Mouse (Mus musculus): Measurements from ENCODE around the gene Hnrnph2. TPM values are rescaled to one million over a fixed set of nuclear protein-coding genes. Genes with fewer than 3 reads are reported as not detected.

Gene Hnrnph2
- total RNA-seq, 4 experiments from 2014 or later = 97.9 to 112 (median 105) TPM

DNA sequence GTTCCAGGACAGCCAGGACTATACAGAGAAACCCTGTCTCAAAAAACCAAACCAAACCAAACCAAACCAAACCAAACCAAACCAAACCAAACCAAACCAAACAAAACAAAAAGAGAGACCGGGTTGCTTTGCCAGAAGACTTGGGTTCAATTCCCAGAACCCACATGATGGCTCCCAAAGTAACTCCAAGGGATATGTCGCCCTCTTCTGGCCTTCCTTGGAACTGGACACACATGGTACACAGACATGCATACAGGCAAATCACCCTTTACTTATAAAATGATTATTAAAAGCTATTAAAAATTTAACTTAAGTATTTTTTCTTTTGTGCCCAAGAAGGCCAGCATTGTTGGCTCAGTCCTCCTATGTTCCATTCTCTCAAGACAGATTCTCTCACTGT lies 13.3 kb downstream of the Hnrnph2 start:
- no peak for DNase-seq

DNA sequence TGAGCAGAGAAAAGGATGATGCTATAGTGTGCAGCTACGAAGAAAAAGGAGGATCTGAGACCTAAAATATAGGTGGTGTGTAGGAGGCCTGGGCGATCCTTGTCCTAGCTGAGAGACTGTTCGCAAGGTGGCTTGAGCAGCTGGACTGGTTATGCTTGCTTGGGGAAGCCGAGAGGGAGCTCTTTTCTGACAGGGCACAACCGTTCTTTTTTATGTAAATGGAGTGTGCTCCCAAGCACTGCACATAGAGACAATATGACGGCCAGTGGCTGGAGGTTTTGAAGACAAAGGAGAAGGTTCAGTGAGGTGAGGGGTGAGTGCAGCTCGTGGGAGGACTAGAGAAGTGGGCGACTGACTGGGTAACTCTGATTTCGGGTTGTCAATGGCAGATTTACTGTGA lies 18.7 kb downstream of the Hnrnph2 start:
- no peak for DNase-seq

DNA sequence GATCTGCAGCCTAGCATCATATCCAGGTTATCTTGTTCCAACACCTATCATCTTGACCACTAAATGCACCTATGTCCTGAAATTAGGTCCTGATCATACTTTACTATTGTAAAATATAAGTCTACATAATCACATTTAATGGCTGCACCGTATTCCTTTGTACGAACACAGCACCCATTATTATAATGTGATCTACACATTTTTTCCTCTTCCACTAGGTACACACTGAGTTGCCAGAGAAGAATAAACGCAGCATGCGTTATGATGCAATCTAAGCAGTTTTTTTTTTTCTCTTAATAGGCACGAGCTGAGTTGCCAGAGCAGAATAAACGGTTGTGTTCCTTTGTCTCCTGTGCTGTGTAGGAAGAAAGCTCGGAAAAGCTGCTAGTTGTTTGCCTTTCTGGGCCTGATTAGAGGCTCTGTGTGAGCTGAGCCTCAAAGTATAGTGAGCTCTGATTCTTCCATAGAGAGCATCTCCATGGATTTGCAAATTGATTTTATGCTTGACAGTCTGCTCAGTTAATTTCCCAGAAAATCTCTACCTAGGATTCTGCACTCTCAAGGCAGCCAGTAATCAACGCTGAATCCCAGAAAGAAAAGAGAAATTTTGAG lies 19.4 kb downstream of the Hnrnph2 start:
- no peak for DNase-seq

DNA sequence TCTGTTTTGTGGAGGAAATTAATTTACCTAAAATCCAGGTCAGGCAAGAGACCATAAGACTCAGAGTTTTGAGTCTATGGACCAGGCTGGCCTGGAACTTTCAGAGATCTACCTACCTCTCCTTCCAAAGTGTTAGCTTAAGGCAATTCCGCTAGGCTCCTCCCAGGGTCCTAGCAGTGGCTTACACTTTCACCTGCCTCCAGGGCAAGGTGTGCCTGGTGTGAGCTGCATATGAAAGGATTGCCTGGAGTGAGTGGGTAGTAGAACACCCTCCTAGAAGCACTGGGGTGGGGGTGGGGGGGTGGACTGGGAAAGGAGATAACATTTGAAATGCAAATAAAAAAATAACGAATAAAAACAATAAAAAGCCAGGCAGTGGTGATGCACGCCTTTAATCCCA lies 20.7 kb downstream of the Hnrnph2 start:
- DNase-seq = no peak

DNA sequence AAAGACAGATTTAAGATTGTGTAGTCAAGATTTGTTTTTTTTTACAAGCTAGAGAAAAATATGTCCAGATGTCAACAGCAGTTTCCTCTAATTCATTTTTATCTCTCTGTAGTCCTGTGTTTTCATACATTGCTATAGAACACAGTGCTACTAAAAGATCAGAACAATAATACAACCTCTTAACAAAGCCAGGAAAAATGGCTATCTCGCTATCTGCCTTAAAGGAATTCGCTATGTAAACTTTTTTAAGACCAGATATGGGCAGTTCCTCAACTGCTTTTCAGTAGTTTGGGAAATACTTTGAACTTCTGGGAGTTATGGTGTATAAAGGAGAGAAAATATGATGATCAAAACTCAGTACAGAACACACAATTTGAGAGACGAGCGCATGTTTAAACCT lies 22.4 kb downstream of the Hnrnph2 start:
- DNase-seq = no peak

DNA sequence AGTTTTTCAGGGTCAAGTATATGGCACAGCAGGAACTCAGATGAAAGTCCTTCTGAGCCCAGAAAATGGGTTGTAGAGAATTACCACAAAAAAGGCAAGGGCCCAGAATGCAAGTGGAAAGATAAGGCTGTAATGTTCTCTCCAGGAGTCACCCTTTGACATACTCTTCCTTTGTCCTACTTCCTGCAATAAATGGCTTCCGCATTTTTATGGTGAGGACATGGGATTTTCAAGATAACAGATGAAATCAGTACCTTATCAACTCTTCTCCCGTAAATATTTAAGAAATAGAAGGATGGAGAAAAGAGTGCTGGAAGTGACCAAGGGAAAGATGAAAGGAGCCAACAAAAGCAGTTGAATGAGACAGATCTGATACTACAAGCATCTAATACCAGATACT lies 27.2 kb downstream of the Hnrnph2 start:
- DNase-seq = no peak

DNA sequence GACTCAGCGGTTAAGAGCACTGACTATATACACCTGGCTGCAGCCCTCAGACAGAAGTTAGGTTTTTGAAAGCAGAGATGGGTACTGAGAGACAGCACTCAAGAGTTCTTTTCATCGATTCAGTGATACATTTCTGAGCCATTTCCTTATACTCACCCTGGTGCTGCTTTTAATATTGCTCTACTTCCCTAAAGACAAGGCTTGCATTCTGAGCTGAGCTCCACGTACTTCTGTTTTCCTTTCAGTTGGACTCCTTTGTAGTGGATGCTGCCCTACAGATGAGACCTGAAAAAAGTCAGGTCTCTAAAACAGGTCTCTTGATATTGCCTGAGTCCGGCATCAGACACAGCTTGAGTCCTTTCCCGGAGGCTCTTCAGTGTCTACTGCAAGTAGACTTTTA lies 31.7 kb downstream of the Hnrnph2 start:
- DNase-seq = no peak

DNA sequence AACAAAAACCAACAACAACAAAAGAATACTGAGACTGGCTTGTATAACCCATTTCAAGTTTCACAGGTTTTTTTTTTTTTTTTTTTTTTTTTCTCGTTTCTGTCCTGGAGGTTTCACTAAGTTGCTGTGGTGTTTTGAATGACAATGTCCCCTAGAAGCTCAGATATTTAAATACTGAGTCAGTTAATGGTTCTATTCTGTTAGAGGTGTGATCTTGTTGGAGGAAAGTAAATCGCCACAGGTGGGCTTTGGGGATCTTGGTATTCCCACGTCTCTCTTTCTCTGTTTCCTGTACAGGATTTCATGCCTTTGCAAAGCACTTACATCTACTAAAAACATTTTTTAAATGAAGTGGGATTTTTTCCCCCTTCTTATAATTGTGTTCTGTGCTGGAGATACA lies 34.1 kb downstream of the Hnrnph2 start:
- DNase-seq = no peak

DNA sequence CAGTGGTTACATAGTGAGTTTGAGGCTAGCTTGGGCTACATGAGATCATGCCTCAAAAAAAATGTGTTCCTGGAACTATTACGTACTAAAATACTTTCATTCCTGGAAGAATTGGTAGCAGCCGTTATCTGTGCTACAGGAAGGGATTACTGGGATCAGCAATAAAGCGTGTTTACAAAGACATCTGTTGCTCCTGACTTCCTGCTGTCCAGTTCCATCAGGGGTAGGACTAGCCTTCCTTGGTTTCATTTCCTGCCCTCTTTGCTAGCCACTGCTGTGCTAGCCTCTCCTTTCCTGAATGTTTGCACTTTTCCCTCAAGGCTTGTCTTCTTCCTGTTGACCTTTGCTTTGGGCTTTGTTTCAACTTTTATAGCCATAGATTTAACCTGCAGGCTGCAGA lies 34.9 kb downstream of the Hnrnph2 start:
- no peak for DNase-seq

DNA sequence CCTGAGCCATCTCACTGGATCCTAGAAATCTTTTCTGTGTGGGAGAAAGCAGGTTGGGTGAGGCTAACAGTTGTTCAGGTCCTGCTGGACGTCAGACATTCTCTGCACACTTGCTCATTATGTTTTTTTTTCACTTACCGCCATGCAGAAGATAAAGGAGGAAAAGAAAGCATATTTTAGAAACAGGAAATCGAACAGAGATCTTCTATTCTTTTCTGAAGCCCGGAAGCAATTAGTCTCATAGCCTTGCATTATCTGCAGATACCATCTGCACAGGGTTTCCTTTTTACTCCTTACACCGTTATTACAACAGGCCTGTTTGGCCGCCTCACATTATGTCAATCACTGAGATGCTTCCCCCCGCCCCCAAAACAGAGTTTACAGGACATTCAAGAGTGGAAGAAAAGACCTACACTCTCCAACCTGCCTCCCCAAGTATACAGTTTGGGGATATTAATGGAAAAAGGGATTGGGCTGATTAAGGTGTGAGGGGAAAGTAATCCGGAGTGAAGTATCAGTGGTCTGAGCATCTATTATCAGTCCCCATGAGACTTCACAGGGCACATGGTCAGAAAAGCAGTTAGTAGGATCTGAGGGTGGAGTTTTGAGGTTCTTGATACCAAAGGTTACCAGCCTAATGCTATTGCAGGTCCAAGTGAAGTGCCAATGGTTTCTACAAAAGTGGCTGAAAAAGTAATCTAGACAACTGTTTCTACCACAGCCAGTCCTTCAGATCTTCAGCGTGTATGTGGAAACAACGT lies 40.2 kb downstream of the Hnrnph2 start:
- no peak for DNase-seq

DNA sequence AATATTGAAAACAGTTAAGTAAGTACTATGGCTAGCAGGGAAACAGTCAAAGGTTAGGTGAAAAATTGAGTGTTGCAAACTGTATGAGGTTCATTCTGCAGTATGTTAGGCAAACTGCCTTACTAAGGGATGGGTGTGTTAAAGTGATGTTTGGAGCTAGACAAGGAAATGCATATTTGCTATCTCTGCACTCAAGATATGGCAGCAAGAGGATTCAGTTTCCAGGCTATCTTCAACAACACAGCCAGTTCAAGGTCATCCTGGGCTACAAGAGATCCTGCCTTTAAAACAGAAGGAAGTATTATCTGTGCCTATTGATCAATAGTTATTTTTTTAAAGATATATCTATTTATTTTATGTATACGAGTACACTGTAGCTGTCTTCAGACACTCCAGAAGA lies 45.4 kb downstream of the Hnrnph2 start:
- no peak for DNase-seq

DNA sequence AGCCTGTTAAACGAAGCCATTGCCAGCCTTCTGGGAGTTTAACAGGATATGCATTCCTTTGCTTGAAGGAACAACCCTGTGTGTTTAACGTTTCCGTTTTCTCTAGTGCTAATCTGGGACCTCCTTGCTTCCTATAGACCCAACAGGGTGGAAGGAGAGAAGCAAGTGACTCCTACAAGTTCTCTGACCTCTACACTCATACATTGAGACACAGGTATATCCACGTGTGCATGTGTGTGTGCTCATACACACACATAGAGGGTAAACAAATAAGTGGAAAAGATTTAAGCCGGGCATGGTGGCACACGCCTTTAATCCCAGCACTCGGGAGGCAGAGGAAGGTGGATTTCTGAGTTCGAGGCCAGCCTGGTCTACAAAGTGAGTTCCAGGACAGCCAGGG lies 46.4 kb downstream of the Hnrnph2 start:
- no peak for DNase-seq

DNA sequence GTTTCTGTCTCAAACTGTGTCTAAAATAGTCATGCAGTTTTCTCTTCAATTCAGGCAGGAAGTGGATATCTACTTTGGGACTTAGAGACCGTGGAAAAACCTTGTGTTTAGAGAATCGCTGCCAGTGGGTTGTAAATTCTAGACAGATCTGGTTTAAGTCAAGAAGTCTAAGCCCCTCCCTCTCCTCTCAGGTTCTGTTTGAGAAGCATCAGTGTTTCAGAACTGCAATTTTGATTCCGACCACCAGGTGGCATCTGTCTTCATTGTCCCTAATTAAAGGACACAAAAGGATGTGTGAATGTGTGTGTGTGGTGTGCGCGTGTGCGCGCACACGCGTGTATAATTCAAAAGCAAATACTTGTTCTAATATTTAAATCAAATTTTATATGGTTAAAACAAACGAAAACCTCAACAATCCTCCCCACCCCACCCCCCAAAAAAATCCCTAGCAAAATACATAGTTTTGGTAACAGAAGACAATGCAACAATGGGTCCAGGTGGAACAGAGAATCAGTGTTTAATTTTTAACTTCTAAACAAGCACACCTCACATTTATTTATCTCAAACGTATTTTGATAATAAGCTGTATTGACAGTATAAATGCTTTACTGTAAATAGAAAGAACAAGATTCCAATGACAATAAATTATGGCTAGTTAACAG lies 47.2 kb downstream of the Hnrnph2 start:
- peak; percentile 36 for DNase-seq

DNA sequence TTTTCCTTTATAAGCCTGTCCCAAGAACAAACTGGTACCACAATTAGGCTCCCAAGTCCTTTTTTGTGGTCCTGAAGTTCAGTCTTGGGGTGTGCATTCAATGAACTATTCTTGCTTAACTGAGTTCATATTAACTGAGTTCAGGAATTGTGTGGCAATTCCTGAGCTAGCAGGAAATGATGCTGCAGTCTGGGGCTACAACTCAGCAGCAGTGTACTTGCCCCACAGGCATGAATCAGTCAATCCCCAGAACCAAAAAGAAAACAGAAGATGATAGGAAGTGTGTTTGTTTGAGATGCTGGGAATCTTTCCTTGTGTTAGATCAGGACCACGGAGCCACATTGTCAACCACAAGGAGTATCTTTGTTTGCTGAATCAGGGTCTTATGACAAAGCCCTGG lies 51.1 kb downstream of the Hnrnph2 start:
- DNase-seq = no peak

Other genes with a start within 250 kb of the Hnrnph2 start
- gene Drp2, start 196.6 kb upstream of the Hnrnph2 start, total RNA-seq (2022) = under 1 TPM; 0.29 to 0.52 (median 0.50) TPM
- gene Taf7l, start 124.7 kb upstream of the Hnrnph2 start, total RNA-seq (2022) = not detected
- 10 to 100 TPM; 21.2 to 35.3 (median 30.4) TPM for gene Timm8a1, start 59.3 kb upstream of the Hnrnph2 start, total RNA-seq (2022)
- 1 to 10 TPM; 1.5 to 3.4 (median 1.8) TPM for gene Btk, start 17.6 kb upstream of the Hnrnph2 start, total RNA-seq (2022)
- 100 to 1,000 TPM; 153 to 265 (median 202) TPM for gene Rpl36a, start 15.5 kb upstream of the Hnrnph2 start, total RNA-seq (2022)
- 10 to 100 TPM; 13.5 to 20.7 (median 14.0) TPM for gene Gla, start 54 bp upstream of the Hnrnph2 start, total RNA-seq (2022)
- 10 to 100 TPM in 2 of 4 experiments, 1 to 10 TPM in 2; 9.2 to 13.7 (median 10.2) TPM for gene Armcx4, start 85.3 kb downstream of the Hnrnph2 start, total RNA-seq (2022)
- gene Armcx1, start 116.8 kb downstream of the Hnrnph2 start, total RNA-seq (2022) = 10 to 100 TPM; 17.2 to 33.8 (median 26.0) TPM
- gene Armcx6, start 150.2 kb downstream of the Hnrnph2 start, total RNA-seq (2022) = 10 to 100 TPM in 2 of 4 experiments, 1 to 10 TPM in 2; 6.5 to 22.8 (median 13.3) TPM
- 10 to 100 TPM; 38.0 to 63.9 (median 49.2) TPM for gene Armcx3, start 155.4 kb downstream of the Hnrnph2 start, total RNA-seq (2022)
- gene Armcx2, start 208.0 kb downstream of the Hnrnph2 start, total RNA-seq (2022) = 10 to 100 TPM; 33.8 to 79.3 (median 51.0) TPM